Mouse (Mus musculus): ENCODE measurements at regions not wholly inside any gene's neighbourhood (a gene's known extent, or its start where the extent isn't known, plus 50 kb on each side); places are given as distances from the start of the nearest gene placed in this dataset.

- no peak for DNase-seq
- TF ChIP-seq CTCF (IDR thresholded peaks at IDR 0.05; ENCODE audit: insufficient read depth, low read length), result no peak
- TF ChIP-seq POLR2A (IDR thresholded peaks at IDR 0.05; ENCODE audit: borderline replicate concordance, extremely low read depth, low read depth, low read length), result no peak
- H3K4me1 ChIP-seq (ENCODE audit: control insufficient read depth, insufficient read depth, low read length), result no peaks in the 10 kb centered on the region
- WGBS, result 71% methylated on average over 2 of the region's 2 CpGs
- H3K4me3 ChIP-seq (replicated peaks; ENCODE audit: extremely low read depth, low read depth, low read length), result no peak overlapping the region
These were observed 446.5 kb downstream of the Pdgfc start for GRCm38 (mm10) chr3:81482742-81483141.

GRCm38 (mm10) chr3:81483363-81483762 is 447.1 kb downstream of the Pdgfc start:
- Histone ChIP-seq H3K4me1 (ENCODE audit: control insufficient read depth, insufficient read depth, low read length) (no peaks in the 10 kb centered on the region), H3K4me3 (replicated peaks; ENCODE audit: extremely low read depth, low read depth, low read length) (no peak overlapping the region)
- TF ChIP-seq POLR2A (IDR thresholded peaks at IDR 0.05; ENCODE audit: borderline replicate concordance, extremely low read depth, low read depth, low read length) (no peak), CTCF (IDR thresholded peaks at IDR 0.05; ENCODE audit: insufficient read depth, low read length) (no peak)
- 56% methylated on average over 2 of the region's 2 CpGs for WGBS
- no peak for DNase-seq

GRCm38 (mm10) chr3:81505316-81505715 is 427.1 kb upstream of the Ctso start:
- no peak for DNase-seq
- TF ChIP-seq CTCF (IDR thresholded peaks at IDR 0.05; ENCODE audit: insufficient read depth, low read length) (no peak), POLR2A (IDR thresholded peaks at IDR 0.05; ENCODE audit: borderline replicate concordance, extremely low read depth, low read depth, low read length) (no peak)
- Histone ChIP-seq H3K4me1 (ENCODE audit: control insufficient read depth, insufficient read depth, low read length) (no peaks in the 10 kb centered on the region), H3K4me3 (replicated peaks; ENCODE audit: extremely low read depth, low read depth, low read length) (no peak overlapping the region)
- WGBS, result 68% methylated on average over 1 of the region's 1 CpGs

GRCm38 (mm10) chr3:81508611-81509010 is 423.8 kb upstream of the Ctso start:
- Histone ChIP-seq H3K4me3 (replicated peaks; ENCODE audit: extremely low read depth, low read depth, low read length) (no peak overlapping the region), H3K4me1 (ENCODE audit: control insufficient read depth, insufficient read depth, low read length) (no peaks in the 10 kb centered on the region)
- DNase-seq, result no peak
- TF ChIP-seq POLR2A (IDR thresholded peaks at IDR 0.05; ENCODE audit: borderline replicate concordance, extremely low read depth, low read depth, low read length) (no peak), CTCF (IDR thresholded peaks at IDR 0.05; ENCODE audit: insufficient read depth, low read length) (no peak)
- WGBS, result 45% methylated on average over 2 of the region's 2 CpGs

GRCm38 (mm10) chr3:81521804-81522203 is 410.6 kb upstream of the Ctso start:
- 82% methylated on average over 4 of the region's 4 CpGs for WGBS
- H3K4me1 ChIP-seq (ENCODE audit: control insufficient read depth, insufficient read depth, low read length), result no peaks in the 10 kb centered on the region
- no peak for TF ChIP-seq POLR2A (IDR thresholded peaks at IDR 0.05; ENCODE audit: borderline replicate concordance, extremely low read depth, low read depth, low read length)
- no peak for TF ChIP-seq CTCF (IDR thresholded peaks at IDR 0.05; ENCODE audit: insufficient read depth, low read length)
- no peak overlapping the region for H3K4me3 ChIP-seq (replicated peaks; ENCODE audit: extremely low read depth, low read depth, low read length)
- no peak for DNase-seq

- H3K4me3 ChIP-seq (replicated peaks; ENCODE audit: extremely low read depth, low read depth, low read length), result no peak overlapping the region
- WGBS, result 70% methylated on average over 1 of the region's 1 CpGs
- no peaks in the 10 kb centered on the region for H3K4me1 ChIP-seq (ENCODE audit: control insufficient read depth, insufficient read depth, low read length)
- no peak for DNase-seq
- no peak for TF ChIP-seq CTCF (IDR thresholded peaks at IDR 0.05; ENCODE audit: insufficient read depth, low read length)
- TF ChIP-seq POLR2A (IDR thresholded peaks at IDR 0.05; ENCODE audit: borderline replicate concordance, extremely low read depth, low read depth, low read length), result no peak
These were observed 401.5 kb upstream of the Ctso start for GRCm38 (mm10) chr3:81530872-81531271.

GRCm38 (mm10) chr3:81535448-81536205 is 396.8 kb upstream of the Ctso start:
- TF ChIP-seq POLR2A (IDR thresholded peaks at IDR 0.05; ENCODE audit: borderline replicate concordance, extremely low read depth, low read depth, low read length), result no peak
- TF ChIP-seq CTCF (IDR thresholded peaks at IDR 0.05; ENCODE audit: insufficient read depth, low read length), result no peak
- Histone ChIP-seq H3K4me3 (replicated peaks; ENCODE audit: extremely low read depth, low read depth, low read length) (no peak overlapping the region), H3K4me1 (ENCODE audit: control insufficient read depth, insufficient read depth, low read length) (no peaks in the 10 kb centered on the region)
- no peak for DNase-seq
- WGBS, result 60% methylated on average over 4 of the region's 4 CpGs

- Histone ChIP-seq H3K4me3 (replicated peaks; ENCODE audit: extremely low read depth, low read depth, low read length) (no peak overlapping the region), H3K4me1 (ENCODE audit: control insufficient read depth, insufficient read depth, low read length) (no peaks in the 10 kb centered on the region)
- no peak for TF ChIP-seq CTCF (IDR thresholded peaks at IDR 0.05; ENCODE audit: insufficient read depth, low read length)
- DNase-seq, result no peak
- WGBS, result 64% methylated on average over 7 of the region's 7 CpGs
These were observed 377.6 kb upstream of the Ctso start for GRCm38 (mm10) chr3:81554773-81555172.

GRCm38 (mm10) chr3:81562610-81563258 is 369.7 kb upstream of the Ctso start:
- no peak for DNase-seq
- TF ChIP-seq CTCF (IDR thresholded peaks at IDR 0.05; ENCODE audit: insufficient read depth, low read length) (no peak), POLR2A (IDR thresholded peaks at IDR 0.05; ENCODE audit: borderline replicate concordance, extremely low read depth, low read depth, low read length) (no peak)
- Histone ChIP-seq H3K4me3 (replicated peaks; ENCODE audit: extremely low read depth, low read depth, low read length) (no peak overlapping the region), H3K4me1 (ENCODE audit: control insufficient read depth, insufficient read depth, low read length) (no peaks in the 10 kb centered on the region)
- 62% methylated on average over 2 of the region's 2 CpGs for WGBS
